Mouse (Mus musculus): ENCODE results near the gene Pon1. TPM values are rescaled to one million over a fixed set of nuclear protein-coding genes. Genes with fewer than 3 reads are reported as not detected.

Pon1 gene
- total and polyA plus RNA-seq, 2 experiments from 2014 or later = 0.21 to 0.96 TPM

DNA sequence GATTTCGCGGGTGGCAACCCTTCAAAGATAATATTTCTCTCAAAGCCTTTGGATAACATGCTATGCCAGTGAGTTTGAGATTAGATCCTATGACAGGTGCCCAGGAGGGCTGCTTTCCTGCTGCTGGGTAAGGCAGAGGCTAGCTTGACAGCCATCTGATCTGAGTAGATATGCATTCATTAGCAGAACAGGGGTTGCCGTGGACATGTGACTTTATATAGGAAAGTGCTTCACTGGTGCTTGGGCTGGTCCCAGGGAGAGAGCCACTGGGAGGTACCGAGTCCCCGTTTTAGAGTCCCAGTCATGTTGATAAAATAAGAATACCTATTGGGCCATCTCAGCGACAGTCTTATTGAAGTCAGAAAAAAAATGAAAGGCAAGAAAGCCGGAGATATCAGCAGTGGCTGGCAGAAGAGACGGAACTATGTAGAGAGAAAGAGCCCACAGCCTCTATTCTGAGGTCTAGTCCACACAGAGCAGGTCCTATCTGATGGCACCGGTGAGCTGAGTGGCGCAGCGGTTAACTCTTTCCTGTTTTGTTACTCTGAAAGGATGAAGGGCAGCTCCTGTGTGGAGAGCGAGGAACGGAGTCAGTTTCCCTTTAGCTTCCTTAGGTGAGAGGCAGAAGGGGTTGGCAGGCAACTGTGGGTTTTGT is 46.1 kb downstream of the Pon1 start:
- Histone ChIP-seq H3K4me1 (ENCODE audit: insufficient read depth, low read length) (no peaks in the 10 kb centered on the region), H3K9me3 (ENCODE audit: low read length) (no peaks in the 10 kb centered on the region), H3K4me3 (ENCODE audit: low read length) (no peak overlapping the region), H3K36me3 (ENCODE audit: insufficient read depth, low read length) (no peaks in the 10 kb centered on the region), H3K4me2 (ENCODE audit: low read depth, low read length) (no peak overlapping the region), H3K9ac (replicated peaks; ENCODE audit: low read length) (no peak overlapping the region), H3K27ac (no peak overlapping the region), H3K27me3 (ENCODE audit: insufficient read depth, low read length) (no peaks in the 10 kb centered on the region)
- no peak for TF ChIP-seq CTCF (IDR thresholded peaks at IDR 0.05; ENCODE audit: low read depth)
- ATAC-seq (no peak), DNase-seq (ENCODE audit: low spot score) (no peak)
- WGBS = 72% methylated on average over 13 of the region's 13 CpGs

DNA sequence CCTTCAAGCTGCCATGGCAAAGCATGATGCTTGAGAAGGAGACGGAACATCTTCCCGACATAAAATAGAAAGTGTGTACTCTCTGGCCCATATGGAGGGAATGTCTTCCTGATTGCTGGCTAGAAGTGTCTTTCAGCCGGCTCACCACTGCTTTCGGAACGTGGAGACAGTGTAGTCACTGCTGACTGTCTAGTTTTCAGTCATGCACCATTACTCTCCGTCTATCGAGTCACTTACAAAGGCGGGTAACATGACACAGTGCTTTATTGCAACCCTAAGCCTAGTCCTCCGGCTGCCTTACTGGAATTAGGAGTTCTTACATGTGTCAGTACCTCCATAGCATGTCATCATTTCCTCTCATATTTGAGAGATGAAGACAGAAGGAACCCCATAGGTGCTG is 54.1 kb downstream of the Pon1 start:
- TF ChIP-seq CTCF (IDR thresholded peaks at IDR 0.05; ENCODE audit: low read depth) = no peak
- H3K4me1 ChIP-seq (ENCODE audit: insufficient read depth, low read length) = no peaks in the 10 kb centered on the region
- peaks cover 3% of the 10 kb centered on the region; the same call in 1 of the 2 replicates for H3K36me3 ChIP-seq (ENCODE audit: insufficient read depth, low read length)
- H3K9ac ChIP-seq (replicated peaks; ENCODE audit: low read length) = no peak overlapping the region
- no peak for ATAC-seq
- no peaks in the 10 kb centered on the region for H3K9me3 ChIP-seq (ENCODE audit: low read length)
- no peaks in the 10 kb centered on the region for H3K27me3 ChIP-seq (ENCODE audit: insufficient read depth, low read length)
- 73% methylated on average over 9 of the region's 9 CpGs for WGBS
- no peak overlapping the region for H3K27ac ChIP-seq
- H3K4me3 ChIP-seq (ENCODE audit: low read length) = no peak overlapping the region
- DNase-seq (ENCODE audit: low spot score) = no peak
- no peak overlapping the region for H3K4me2 ChIP-seq (ENCODE audit: low read depth, low read length)

DNA sequence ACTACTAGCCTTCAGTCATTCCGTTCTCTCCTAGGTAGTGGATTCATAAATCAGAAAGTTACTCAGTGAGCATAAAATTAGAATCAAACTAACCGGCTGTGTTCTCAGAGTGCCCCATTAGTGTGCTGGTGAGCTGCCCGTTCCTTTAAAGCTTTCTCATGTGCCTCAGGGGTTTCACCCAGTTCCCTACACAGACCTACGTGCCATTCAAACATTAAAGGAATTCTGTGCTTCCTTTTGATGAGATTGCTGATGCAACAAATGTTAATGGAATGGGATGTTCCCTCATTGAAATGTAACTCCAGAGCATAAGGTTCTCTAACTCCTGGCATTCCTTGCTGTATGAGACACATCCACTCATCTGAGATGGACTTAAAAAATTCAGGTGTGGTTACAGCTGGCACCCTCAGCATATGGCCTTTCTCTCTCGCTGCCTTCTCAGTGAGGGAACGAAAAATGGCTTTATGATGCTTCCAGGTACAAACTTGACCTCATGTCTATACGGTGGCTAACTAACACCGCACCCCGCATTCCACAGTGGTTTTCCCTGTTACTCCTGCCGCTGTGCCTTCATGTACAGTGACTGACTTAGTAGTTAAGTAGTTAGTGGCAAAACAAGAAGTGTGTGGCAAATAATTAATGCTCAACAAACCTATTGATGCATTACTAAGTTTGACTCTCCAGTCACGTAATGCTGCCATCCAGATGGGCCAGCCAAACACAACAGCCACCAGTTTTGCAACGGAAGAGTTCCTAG is 54.7 kb downstream of the Pon1 start:
- TF ChIP-seq CTCF (IDR thresholded peaks at IDR 0.05; ENCODE audit: low read depth) = no peak
- H3K4me1 ChIP-seq (ENCODE audit: insufficient read depth, low read length) = no peaks in the 10 kb centered on the region
- WGBS = 84% methylated on average over 12 of the region's 12 CpGs
- no peak for ATAC-seq
- no peaks in the 10 kb centered on the region for H3K27me3 ChIP-seq (ENCODE audit: insufficient read depth, low read length)
- DNase-seq (ENCODE audit: low spot score) = no peak
- H3K27ac ChIP-seq = no peak overlapping the region
- no peaks in the 10 kb centered on the region for H3K9me3 ChIP-seq (ENCODE audit: low read length)
- no peak overlapping the region for H3K9ac ChIP-seq (replicated peaks; ENCODE audit: low read length)
- no peak overlapping the region for H3K4me3 ChIP-seq (ENCODE audit: low read length)
- peaks cover 3% of the 10 kb centered on the region; the same call in 1 of the 2 replicates for H3K36me3 ChIP-seq (ENCODE audit: insufficient read depth, low read length)
- H3K4me2 ChIP-seq (ENCODE audit: low read depth, low read length) = no peak overlapping the region

DNA sequence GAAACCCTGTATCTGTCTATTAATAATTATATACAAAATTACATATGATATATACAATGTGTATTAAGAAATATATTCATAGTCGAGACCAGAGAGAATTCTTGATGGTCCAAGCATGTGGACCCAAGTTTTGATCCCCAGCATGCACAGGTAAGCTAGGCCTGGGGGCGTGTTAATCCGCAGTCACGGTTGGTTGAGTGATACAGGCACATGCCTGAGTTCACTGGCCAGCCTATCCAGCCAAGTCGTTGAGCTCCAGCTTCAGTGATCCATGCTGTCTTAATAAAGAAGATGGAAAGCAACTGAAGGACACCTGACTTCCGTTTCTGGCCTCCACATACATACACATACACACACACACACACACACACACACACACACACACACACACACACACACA is 57.7 kb downstream of the Pon1 start:
- no peak overlapping the region for H3K4me3 ChIP-seq (ENCODE audit: low read length)
- DNase-seq (ENCODE audit: low spot score) = no peak
- H3K9me3 ChIP-seq (ENCODE audit: low read length) = no peaks in the 10 kb centered on the region
- H3K27me3 ChIP-seq (ENCODE audit: insufficient read depth, low read length) = no peaks in the 10 kb centered on the region
- no peak overlapping the region for H3K9ac ChIP-seq (replicated peaks; ENCODE audit: low read length)
- WGBS = 78% methylated on average over 6 of the region's 6 CpGs
- H3K36me3 ChIP-seq (ENCODE audit: insufficient read depth, low read length) = peaks cover 3% of the 10 kb centered on the region; the same call in 1 of the 2 replicates
- TF ChIP-seq CTCF (IDR thresholded peaks at IDR 0.05; ENCODE audit: low read depth) = no peak
- H3K27ac ChIP-seq = no peak overlapping the region
- no peak for ATAC-seq
- no peak overlapping the region for H3K4me2 ChIP-seq (ENCODE audit: low read depth, low read length)
- no peaks in the 10 kb centered on the region for H3K4me1 ChIP-seq (ENCODE audit: insufficient read depth, low read length)

DNA sequence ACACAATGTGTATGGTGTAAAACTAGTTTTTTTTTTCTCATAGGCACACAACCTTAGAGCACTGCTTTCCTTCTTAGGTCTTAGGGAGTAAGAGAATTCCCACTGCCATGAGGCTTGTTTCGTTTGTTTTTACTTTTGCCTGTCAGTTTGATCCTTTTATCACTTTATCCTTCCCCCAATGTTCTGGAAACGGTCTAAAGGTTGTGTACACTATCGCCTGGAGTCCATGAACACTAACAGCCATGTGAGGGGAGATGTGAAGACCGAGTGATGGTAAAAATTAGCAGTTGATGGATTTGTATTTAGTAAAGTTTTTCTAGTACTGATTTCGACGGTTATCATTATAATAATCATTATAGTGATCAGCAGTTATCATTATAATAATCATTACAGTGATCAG is 58.8 kb downstream of the Pon1 start:
- H3K4me3 ChIP-seq (ENCODE audit: low read length) = no peak overlapping the region
- ATAC-seq = no peak
- H3K27ac ChIP-seq = no peak overlapping the region
- DNase-seq (ENCODE audit: low spot score) = no peak
- TF ChIP-seq CTCF (IDR thresholded peaks at IDR 0.05; ENCODE audit: low read depth) = no peak
- H3K4me2 ChIP-seq (ENCODE audit: low read depth, low read length) = no peak overlapping the region
- H3K36me3 ChIP-seq (ENCODE audit: insufficient read depth, low read length) = peaks cover 3% of the 10 kb centered on the region; the same call in 1 of the 2 replicates
- no peaks in the 10 kb centered on the region for H3K9me3 ChIP-seq (ENCODE audit: low read length)
- no peaks in the 10 kb centered on the region for H3K27me3 ChIP-seq (ENCODE audit: insufficient read depth, low read length)
- H3K9ac ChIP-seq (replicated peaks; ENCODE audit: low read length) = no peak overlapping the region
- no peaks in the 10 kb centered on the region for H3K4me1 ChIP-seq (ENCODE audit: insufficient read depth, low read length)
- 91% methylated on average over 6 of the region's 6 CpGs for WGBS

DNA sequence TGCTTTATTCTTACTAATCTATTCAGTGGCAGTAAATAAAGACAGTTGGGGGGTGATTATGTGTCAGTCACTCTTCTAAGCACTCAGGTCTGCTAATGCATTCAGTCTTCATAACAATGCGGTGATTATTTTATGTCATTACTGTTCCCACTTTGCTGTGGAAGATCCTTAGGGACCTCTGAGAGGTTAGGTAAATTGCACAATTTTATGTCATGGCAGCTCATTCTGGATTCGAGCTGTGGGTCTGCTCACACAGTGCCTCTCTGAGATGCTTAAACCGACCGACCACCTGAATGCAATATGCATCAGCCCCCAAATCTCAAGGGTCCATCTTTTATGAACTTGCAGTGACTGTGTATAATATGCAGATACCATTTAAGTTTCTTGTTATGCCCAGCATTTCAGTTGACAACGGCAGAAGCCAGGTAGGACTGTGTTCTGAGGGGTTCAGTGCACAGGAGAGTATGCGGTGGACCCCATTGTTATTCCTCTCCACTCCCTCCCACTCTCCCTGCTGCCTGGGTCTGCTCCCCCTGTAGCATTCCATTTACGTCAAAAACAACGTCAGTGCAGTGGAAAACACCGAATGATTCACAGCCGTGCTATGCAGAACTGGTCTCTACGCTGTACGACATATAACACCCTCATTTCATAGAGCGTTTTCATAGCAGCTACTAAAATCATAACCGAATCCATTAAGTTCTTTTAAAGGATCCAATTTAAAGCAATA is 64.2 kb downstream of the Pon1 start:
- ATAC-seq (no peak), DNase-seq (ENCODE audit: low spot score) (no peak)
- H3K27ac ChIP-seq = no peak overlapping the region
- H3K36me3 ChIP-seq (ENCODE audit: insufficient read depth, low read length) = no peaks in the 10 kb centered on the region
- no peaks in the 10 kb centered on the region for H3K27me3 ChIP-seq (ENCODE audit: insufficient read depth, low read length)
- WGBS = 73% methylated on average over 14 of the region's 14 CpGs
- no peak overlapping the region for H3K4me2 ChIP-seq (ENCODE audit: low read depth, low read length)
- H3K9me3 ChIP-seq (ENCODE audit: low read length) = no peaks in the 10 kb centered on the region
- no peaks in the 10 kb centered on the region for H3K4me1 ChIP-seq (ENCODE audit: insufficient read depth, low read length)
- no peak for TF ChIP-seq CTCF (IDR thresholded peaks at IDR 0.05; ENCODE audit: low read depth)
- H3K4me3 ChIP-seq (ENCODE audit: low read length) = no peak overlapping the region
- H3K9ac ChIP-seq (replicated peaks; ENCODE audit: low read length) = no peak overlapping the region

All from hindbrain, postnatal 0 days (tissue).